10 mouse cellular contexts compared by ENCODE assay signal in genomic region chr4:63752687-63753523, GRCm38 (mm10). TPM values are rescaled to one million over a fixed set of nuclear protein-coding genes. Genes with fewer than 3 reads are reported as not detected.
A peak's percentile ranks its signal among the peaks of the same experiment; 100 is the strongest.
DNase-seq lines count a peak whose midpoint lies in the region; ATAC-seq lines count a peak whose summit lies in the region.
"Had no signal": no experiment of that assay in that cellular context is flagged by ENCODE, and none has a peak within 500 bp of the region (broad histone marks: within the 10 kb centered on the region; RNA-seq: fewer than 3 reads in every experiment).

No protein-coding gene starts in this region.

- no peak overlapping the region for H3K4me3 ChIP-seq in forebrain, embryonic 14.5 days (ENCODE audit: low read depth, low read length)
- H3K4me3 ChIP-seq in forebrain, embryonic 13.5 days = no peak overlapping the region
- no peak overlapping the region for H3K4me3 ChIP-seq in midbrain, embryonic 15.5 days
- H3K4me3 ChIP-seq: liver, embryonic 15.5 days had no signal

- H3K27me3 ChIP-seq in forebrain, embryonic 14.5 days (replicated peaks; ENCODE audit: control insufficient read depth, insufficient read depth, low read length) = no peaks in the 10 kb centered on the region
- no peaks in the 10 kb centered on the region for H3K27me3 ChIP-seq in forebrain, embryonic 13.5 days
- H3K27me3 ChIP-seq in midbrain, embryonic 15.5 days (replicated peaks) = no peaks in the 10 kb centered on the region
- H3K27me3 ChIP-seq: liver, embryonic 15.5 days had no signal

- peak; percentile 16 for DNase-seq in forebrain, embryonic 14.5 days (ENCODE audit: low spot score)
- peak; percentile 84 for DNase-seq in 3T3-L1 (ENCODE audit: low read depth, low spot score)
- DNase-seq in embryo, embryonic 11 days = peak; percentile 56
- peak; percentile 13 for DNase-seq in layer of hippocampus, adult 9-11 months
- DNase-seq in mesoderm, embryonic 11.5 days (ENCODE audit: low read depth, low spot score) = peak; percentile 32

- H3K4me2 ChIP-seq in forebrain, embryonic 14.5 days (ENCODE audit: low read length) = no peak overlapping the region
- no peak overlapping the region for H3K4me2 ChIP-seq in forebrain, embryonic 13.5 days
- H3K4me2 ChIP-seq in midbrain, embryonic 15.5 days = no peak overlapping the region
- H3K4me2 ChIP-seq: liver, embryonic 15.5 days had no signal

- H3K9me3 ChIP-seq in forebrain, embryonic 14.5 days (replicated peaks; ENCODE audit: control insufficient read depth, low read length) = no peaks in the 10 kb centered on the region
- no peaks in the 10 kb centered on the region for H3K9me3 ChIP-seq in forebrain, embryonic 13.5 days (replicated peaks)
- no peaks in the 10 kb centered on the region for H3K9me3 ChIP-seq in midbrain, embryonic 15.5 days
- H3K9me3 ChIP-seq: liver, embryonic 15.5 days had no signal

- no peaks in the 10 kb centered on the region for H3K4me1 ChIP-seq in forebrain, embryonic 14.5 days (ENCODE audit: control insufficient read depth, insufficient read depth, low read length)
- H3K4me1 ChIP-seq in forebrain, embryonic 13.5 days = no peaks in the 10 kb centered on the region
- H3K4me1 ChIP-seq in midbrain, embryonic 15.5 days = no peaks in the 10 kb centered on the region
- H3K4me1 ChIP-seq: liver, embryonic 15.5 days had no signal

- no peak for ATAC-seq in forebrain, embryonic 14.5 days
- ATAC-seq in forebrain, embryonic 13.5 days = no peak
- peak; percentile 53 to 58; a peak in 3 of 4 replicates for ATAC-seq in hematopoietic stem cell, adult 5-6 weeks (replicated peaks in 1 of 2; ENCODE audit: insufficient read depth in 1 of 2, low FRiP score in 2 of 2, low TSS enrichment in 1 of 2, low read depth in 1 of 2, poor library complexity in 2 of 2, severe bottlenecking in 2 of 2)
- ATAC-seq in midbrain, embryonic 15.5 days (replicated peaks) = no peak

- no peaks in the 10 kb centered on the region for H3K36me3 ChIP-seq in forebrain, embryonic 14.5 days (ENCODE audit: control insufficient read depth, insufficient read depth, low read length)
- no peaks in the 10 kb centered on the region for H3K36me3 ChIP-seq in forebrain, embryonic 13.5 days (ENCODE audit: poor library complexity, severe bottlenecking)
- no peaks in the 10 kb centered on the region for H3K36me3 ChIP-seq in midbrain, embryonic 15.5 days (replicated peaks)
- H3K36me3 ChIP-seq: liver, embryonic 15.5 days had no signal

- WGBS in forebrain, embryonic 14.5 days = 75% methylated on average over 16 of the region's 16 CpGs
- 74% methylated on average over 16 of the region's 16 CpGs for WGBS in forebrain, embryonic 13.5 days
- 65% methylated on average over 16 of the region's 16 CpGs for WGBS in midbrain, embryonic 15.5 days

- H3K27ac ChIP-seq in forebrain, embryonic 14.5 days (ENCODE audit: low read depth, low read length) = no peak overlapping the region
- H3K27ac ChIP-seq in forebrain, embryonic 13.5 days = no peak overlapping the region
- H3K27ac ChIP-seq in midbrain, embryonic 15.5 days = no peak overlapping the region
- H3K27ac ChIP-seq: liver, embryonic 15.5 days had no signal

- H3K9ac ChIP-seq in forebrain, embryonic 14.5 days (ENCODE audit: low read length) = no peak overlapping the region
- no peak overlapping the region for H3K9ac ChIP-seq in forebrain, embryonic 13.5 days
- no peak overlapping the region for H3K9ac ChIP-seq in midbrain, embryonic 15.5 days
- H3K9ac ChIP-seq: liver, embryonic 15.5 days had no signal

RNA-seq across cellular contexts. Expression of gene Tnfsf15, which starts 8.0 kb away (rescaled TPM):
- polyA plus RNA-seq in forebrain, embryonic 14.5 days (2014; fragmentation: Nextera tagmentation; extraction: Ambion mirVana) = not detected in 2 replicates
- polyA plus RNA-seq in forebrain, embryonic 13.5 days (2015; fragmentation: Nextera tagmentation; extraction: Ambion mirVana) = not detected in 2 replicates
- total RNA-seq in hematopoietic stem cell, adult 5-6 weeks (2017) = not detected in 2 replicates
- 0.05 TPM in 1 of 2 replicates, not detected in the other for polyA plus RNA-seq in midbrain, embryonic 15.5 days (2015; fragmentation: Nextera tagmentation; extraction: Ambion mirVana)
- polyA plus RNA-seq: cortical plate, adult 2 months had no signal

Comparison
In these comparisons a context has a peak if more than half of its experiments do, and no peak if none do; other contexts are left out.
1. ATAC-seq: peak in hematopoietic stem cell, adult 5-6 weeks (2 of 2); none in forebrain, embryonic 14.5 days (single experiment), forebrain, embryonic 13.5 days (single experiment) and midbrain, embryonic 15.5 days (single experiment).
2. DNase-seq: peak in every context shown above with its lines; median percentile 84 in 3T3-L1; 56 in embryo, embryonic 11 days; 32 in mesoderm, embryonic 11.5 days; 16 in forebrain, embryonic 14.5 days; 13 in layer of hippocampus, adult 9-11 months.